Mouse (Mus musculus): ENCODE measurements around the gene Cend1. TPM values are rescaled to one million over a fixed set of nuclear protein-coding genes. Genes with fewer than 3 reads are reported as not detected.

The Cend1 gene
- 19.3 and 22.7 TPM in 2 replicates for polyA plus RNA-seq (2016; fragmentation: Nextera tagmentation; extraction: Ambion mirVana)

- H3K27me3 ChIP-seq: peaks cover 19% of the 10 kb centered on the region; the same call in 1 of the 2 replicates
- no peaks in the 10 kb centered on the region for H3K9me3 ChIP-seq
- ATAC-seq (ENCODE audit: low FRiP score, low read depth): peak; percentile 84
- peaks cover 34% of the 10 kb centered on the region for H3K36me3 ChIP-seq
- H3K9ac ChIP-seq (replicated peaks): peak within 1 kb of the TSS; percentile 70
- H3K4me2 ChIP-seq (replicated peaks): peak within 1 kb of the TSS; percentile 69
- 3% methylated on average over 19 of the region's 19 CpGs for WGBS
- H3K4me3 ChIP-seq: peak within 1 kb of the TSS; percentile 44
- peak within 1 kb of the TSS; percentile 60 for H3K27ac ChIP-seq (replicated peaks)
- H3K4me1 ChIP-seq: peaks cover 39% of the 10 kb centered on the region
Observed at GRCm38 (mm10) chr7:141429310-141429709, at the start of gene Cend1. Gene Cend1 (minus strand): TSS chr7:141429491.

GRCm38 (mm10) chr7:141478270-141478748 is 49.0 kb upstream of the Cend1 start:
- no peaks in the 10 kb centered on the region for H3K36me3 ChIP-seq
- ATAC-seq (ENCODE audit: low FRiP score, low read depth): no peak
- 80% methylated on average over 5 of the region's 5 CpGs for WGBS
- no peak overlapping the region for H3K4me2 ChIP-seq (replicated peaks)
- peaks cover 52% of the 10 kb centered on the region for H3K4me1 ChIP-seq
- no peaks in the 10 kb centered on the region for H3K9me3 ChIP-seq
- no peak overlapping the region for H3K9ac ChIP-seq (replicated peaks)
- H3K27me3 ChIP-seq: peaks cover 66% of the 10 kb centered on the region
- H3K27ac ChIP-seq (replicated peaks): no peak overlapping the region
- no peak overlapping the region for H3K4me3 ChIP-seq

GRCm38 (mm10) chr7:141477578-141478269 is 48.4 kb upstream of the Cend1 start:
- ATAC-seq (ENCODE audit: low FRiP score, low read depth): no peak
- WGBS: 69% methylated on average over 4 of the region's 4 CpGs

GRCm38 (mm10) chr7:141476981-141477370 is 47.7 kb upstream of the Cend1 start:
- H3K27ac ChIP-seq (replicated peaks): no peak overlapping the region
- H3K9me3 ChIP-seq: no peaks in the 10 kb centered on the region
- H3K4me1 ChIP-seq: peaks cover 42% of the 10 kb centered on the region
- H3K9ac ChIP-seq (replicated peaks): no peak overlapping the region
- 0 out of 2 replicates have a peak overlapping the region, but pooled peaks have one; percentile 87 for H3K4me3 ChIP-seq
- ATAC-seq (ENCODE audit: low FRiP score, low read depth): no peak
- 27% methylated on average over 7 of the region's 7 CpGs for WGBS
- peaks cover 9% of the 10 kb centered on the region for H3K36me3 ChIP-seq
- peak overlapping the region; percentile 93 for H3K4me2 ChIP-seq (replicated peaks)
- H3K27me3 ChIP-seq: peaks cover 53% of the 10 kb centered on the region

More at GRCm38 (mm10) chr7:141477578-141478269, 48.4 kb upstream of the Cend1 start:
- Histone ChIP-seq H3K27me3 (peaks cover 61% of the 10 kb centered on the region), H3K4me3 (no peak overlapping the region), H3K4me2 (replicated peaks) (no peak overlapping the region), H3K36me3 (peaks cover 2% of the 10 kb centered on the region), H3K4me1 (peaks cover 50% of the 10 kb centered on the region), H3K9ac (replicated peaks) (no peak overlapping the region), H3K27ac (replicated peaks) (no peak overlapping the region), H3K9me3 (no peaks in the 10 kb centered on the region)

GRCm38 (mm10) chr7:141476226-141476980 is 47.1 kb upstream of the Cend1 start:
- 2% methylated on average over 17 of the region's 17 CpGs for WGBS
- peaks cover 37% of the 10 kb centered on the region for H3K4me1 ChIP-seq
- H3K4me3 ChIP-seq: peak overlapping the region; percentile 87

GRCm38 (mm10) chr7:141475805-141476158 is 46.5 kb upstream of the Cend1 start:
- peak overlapping the region; percentile 78 for H3K9ac ChIP-seq (replicated peaks)
- H3K27ac ChIP-seq (replicated peaks): 0 out of 2 replicates have a peak overlapping the region, but pooled peaks have one; percentile 86
- H3K4me3 ChIP-seq: peak overlapping the region; percentile 87
- H3K4me2 ChIP-seq (replicated peaks): peak overlapping the region; percentile 93
- no peak for ATAC-seq (ENCODE audit: low FRiP score, low read depth)
- 1% methylated on average over 11 of the region's 12 CpGs for WGBS
- peaks cover 19% of the 10 kb centered on the region for H3K36me3 ChIP-seq
- no peaks in the 10 kb centered on the region for H3K9me3 ChIP-seq
- H3K27me3 ChIP-seq: peaks cover 41% of the 10 kb centered on the region
- H3K4me1 ChIP-seq: peaks cover 30% of the 10 kb centered on the region

More at GRCm38 (mm10) chr7:141476226-141476980, 47.1 kb upstream of the Cend1 start:
- Histone ChIP-seq H3K9ac (replicated peaks) (peak overlapping the region; percentile 17; the same call in 1 of the 2 replicates), H3K27ac (replicated peaks) (no peak overlapping the region), H3K4me2 (replicated peaks) (peak overlapping the region; percentile 93), H3K9me3 (no peaks in the 10 kb centered on the region), H3K27me3 (peaks cover 47% of the 10 kb centered on the region), H3K36me3 (peaks cover 13% of the 10 kb centered on the region)
- ATAC-seq (ENCODE audit: low FRiP score, low read depth): 0 out of 2 replicates have a peak, but pooled peaks have one; percentile 24

- Histone ChIP-seq H3K9me3 (no peaks in the 10 kb centered on the region), H3K36me3 (peaks cover 25% of the 10 kb centered on the region), H3K4me2 (replicated peaks) (peak within 1 kb of the TSS; percentile 93), H3K9ac (replicated peaks) (peak within 1 kb of the TSS; percentile 78), H3K4me3 (peak within 1 kb of the TSS; percentile 87), H3K27me3 (peaks cover 35% of the 10 kb centered on the region), H3K27ac (replicated peaks) (peak within 1 kb of the TSS; percentile 86), H3K4me1 (peaks cover 30% of the 10 kb centered on the region)
- ATAC-seq (ENCODE audit: low FRiP score, low read depth): peak; percentile 82
- whole genome bisulfite sequencing: under 1% methylated on average over 86 of the region's 87 CpGs
Observed at GRCm38 (mm10) chr7:141475011-141475804, 45.9 kb upstream of the Cend1 start, which contains the start of the genes Polr2l and Tspan4. Gene Polr2l (minus strand): TSS chr7:141475132. Gene Tspan4 (plus strand): TSS chr7:141475240.

- Histone ChIP-seq H3K4me2 (replicated peaks) (peak overlapping the region; percentile 93), H3K4me3 (peak overlapping the region; percentile 87), H3K27me3 (peaks cover 31% of the 10 kb centered on the region), H3K4me1 (peaks cover 41% of the 10 kb centered on the region), H3K27ac (replicated peaks) (no peak overlapping the region), H3K36me3 (peaks cover 32% of the 10 kb centered on the region), H3K9me3 (no peaks in the 10 kb centered on the region), H3K9ac (replicated peaks) (peak overlapping the region; percentile 78)
- no peak for ATAC-seq (ENCODE audit: low FRiP score, low read depth)
- 14% methylated on average over 5 of the region's 5 CpGs for WGBS
Observed at GRCm38 (mm10) chr7:141474160-141474559, 44.9 kb upstream of the Cend1 start.

- peaks cover 55% of the 10 kb centered on the region for H3K4me1 ChIP-seq
- 94% methylated on average over 6 of the region's 6 CpGs for WGBS
Observed at GRCm38 (mm10) chr7:141472763-141473162, 43.5 kb upstream of the Cend1 start.

GRCm38 (mm10) chr7:141472226-141472625 is 42.9 kb upstream of the Cend1 start:
- H3K36me3 ChIP-seq: peaks cover 32% of the 10 kb centered on the region
- H3K27ac ChIP-seq (replicated peaks): no peak overlapping the region
- no peak overlapping the region for H3K4me3 ChIP-seq
- no peak overlapping the region for H3K4me2 ChIP-seq (replicated peaks)
- WGBS: 86% methylated on average over 6 of the region's 6 CpGs
- peaks cover 58% of the 10 kb centered on the region for H3K4me1 ChIP-seq
- H3K27me3 ChIP-seq: peaks cover 18% of the 10 kb centered on the region
- H3K9ac ChIP-seq (replicated peaks): no peak overlapping the region
- ATAC-seq (ENCODE audit: low FRiP score, low read depth): no peak
- no peaks in the 10 kb centered on the region for H3K9me3 ChIP-seq

More at GRCm38 (mm10) chr7:141472763-141473162, 43.5 kb upstream of the Cend1 start:
- H3K9me3 ChIP-seq: no peaks in the 10 kb centered on the region
- no peak overlapping the region for H3K9ac ChIP-seq (replicated peaks)
- no peak overlapping the region for H3K4me2 ChIP-seq (replicated peaks)
- ATAC-seq (ENCODE audit: low FRiP score, low read depth): no peak
- H3K27me3 ChIP-seq: peaks cover 24% of the 10 kb centered on the region
- H3K4me3 ChIP-seq: no peak overlapping the region
- H3K36me3 ChIP-seq: peaks cover 32% of the 10 kb centered on the region
- no peak overlapping the region for H3K27ac ChIP-seq (replicated peaks)

- Histone ChIP-seq H3K4me2 (replicated peaks) (no peak overlapping the region), H3K4me3 (no peak overlapping the region), H3K36me3 (peaks cover 32% of the 10 kb centered on the region), H3K9me3 (no peaks in the 10 kb centered on the region), H3K9ac (replicated peaks) (no peak overlapping the region), H3K27ac (replicated peaks) (no peak overlapping the region), H3K27me3 (peaks cover 18% of the 10 kb centered on the region), H3K4me1 (peaks cover 58% of the 10 kb centered on the region)
- no peak for ATAC-seq (ENCODE audit: low FRiP score, low read depth)
- whole genome bisulfite sequencing: 91% methylated on average over 1 of the region's 1 CpGs
Observed at GRCm38 (mm10) chr7:141471236-141471635, 41.9 kb upstream of the Cend1 start.

Measured in midbrain, embryonic 12.5 days (tissue).